Mouse (Mus musculus) cerebellum, adult 9-10 months (tissue): ENCODE results near the gene Dgki.
"Not testable (repeated sequence)": the region's sequence is repeated elsewhere in the genome, so short reads cannot be mapped to it uniquely, and the experiment has no call there.

Experiments used
- DNase-seq: peaks from one replicate; pipeline ENCODE4 v3.0.0; 2022

Dgki gene

DNA sequence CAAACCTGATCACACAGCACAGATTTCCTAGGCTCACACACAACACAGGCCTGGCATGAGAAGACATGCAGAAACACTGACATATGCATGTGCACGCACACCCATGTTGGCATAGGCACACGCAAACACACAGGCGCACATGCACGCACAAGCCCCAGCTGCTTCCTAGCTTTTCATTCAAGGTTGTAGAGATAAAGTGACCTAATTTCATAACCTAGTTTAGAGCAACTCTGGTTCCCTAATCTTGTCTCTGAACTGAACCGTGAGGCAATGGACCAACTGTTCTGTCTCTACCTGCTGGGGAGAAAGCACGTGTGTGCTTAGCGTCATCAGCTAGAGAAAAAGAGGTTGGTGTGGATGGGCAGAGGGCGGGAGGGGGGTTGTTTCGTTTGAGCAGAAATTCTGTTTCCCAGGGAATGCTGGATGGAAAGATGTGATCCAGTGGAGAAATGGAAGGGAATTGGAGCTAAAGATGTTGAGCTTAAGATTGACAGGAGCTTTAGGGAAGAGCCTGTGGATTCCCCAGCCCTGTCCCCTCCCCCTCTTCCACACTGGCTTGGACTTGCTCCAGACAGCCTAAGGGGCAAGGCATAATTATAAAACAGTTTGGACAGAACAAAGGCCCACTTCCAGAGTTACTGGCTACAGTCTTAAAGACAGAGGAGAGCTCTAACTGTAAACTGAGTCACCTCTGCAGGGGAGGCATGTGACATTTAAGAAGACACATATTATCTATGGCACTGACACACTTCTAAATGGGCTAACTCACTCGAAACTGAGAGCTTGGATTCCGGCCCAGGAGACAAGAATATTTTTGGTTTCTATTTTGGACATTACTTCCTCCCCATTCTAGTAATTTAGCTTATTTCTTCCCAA is 156.8 kb downstream of the Dgki start:
- peak; percentile 52 for DNase-seq

DNA sequence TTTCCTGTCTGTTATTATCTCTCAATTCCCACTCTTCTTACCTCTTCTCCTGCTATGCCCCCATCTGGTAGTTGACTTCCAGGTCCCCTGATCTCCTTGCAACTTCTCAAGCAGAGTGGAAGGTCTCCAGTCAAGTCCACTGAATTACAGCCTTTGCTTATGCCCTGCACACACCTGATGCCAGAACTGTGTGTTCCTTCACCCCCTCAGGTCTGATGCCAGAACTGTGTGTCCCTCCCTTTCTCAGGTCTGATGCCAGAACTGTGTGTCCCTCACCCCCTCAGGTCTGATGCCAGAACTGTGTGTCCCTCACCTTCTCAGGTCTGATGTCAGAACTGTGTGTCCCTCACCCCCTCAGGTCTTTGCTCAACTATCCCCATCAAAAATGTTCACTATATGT is 161.2 kb downstream of the Dgki start:
- DNase-seq, result no peak

DNA sequence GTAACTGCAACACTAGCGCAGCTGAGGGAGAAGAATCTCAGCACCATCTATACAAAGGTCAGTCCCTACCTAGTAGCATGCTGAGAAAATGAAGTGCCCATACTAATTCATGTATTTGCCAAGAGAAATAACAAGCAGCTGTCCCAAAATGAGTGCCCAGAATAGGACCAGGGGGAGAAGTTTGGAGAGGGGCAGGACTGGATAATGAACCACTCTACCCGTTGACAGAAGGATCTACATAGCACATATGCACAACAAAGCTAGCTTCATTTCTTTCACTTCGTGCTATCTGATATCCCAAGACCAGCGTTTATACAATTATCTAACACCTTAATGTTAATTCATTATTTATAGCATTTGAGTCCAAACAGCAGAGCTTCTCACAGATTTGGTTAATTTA is 168.7 kb downstream of the Dgki start:
- no peak for DNase-seq

DNA sequence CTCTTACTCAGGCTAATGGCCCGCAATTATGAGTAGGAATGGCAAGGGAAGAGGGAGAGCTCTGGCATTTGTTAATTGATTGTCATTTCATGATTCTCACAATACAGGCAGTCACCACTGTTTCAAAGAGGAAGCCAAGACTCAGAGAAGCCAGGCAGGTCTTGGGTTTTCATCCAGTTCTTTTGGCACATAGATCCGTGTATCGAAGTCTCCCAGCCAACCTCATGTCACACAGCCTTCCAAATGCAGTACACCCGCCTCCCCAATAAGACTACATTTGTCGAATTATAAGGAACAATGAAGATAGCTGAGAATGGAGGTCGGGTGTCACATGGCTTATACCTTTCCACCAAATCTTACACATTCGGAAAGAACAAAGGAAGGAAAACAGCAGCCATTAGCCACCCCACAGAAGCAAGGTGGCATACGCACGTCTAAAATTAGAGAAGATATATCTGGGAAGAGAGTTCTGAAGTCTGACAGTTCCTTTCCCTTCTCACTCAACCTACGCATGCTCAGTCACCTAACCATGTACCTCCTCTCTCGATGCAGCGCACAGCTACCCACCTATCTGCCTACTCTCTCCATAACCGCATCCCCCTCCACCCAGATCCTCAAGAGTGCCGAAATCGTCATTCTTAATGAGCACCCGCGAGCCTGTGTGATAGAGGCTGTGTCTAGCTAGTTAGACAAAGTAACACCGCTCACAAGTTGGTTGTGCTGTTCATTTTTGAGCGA is 179.4 kb downstream of the Dgki start:
- DNase-seq, result no peak

DNA sequence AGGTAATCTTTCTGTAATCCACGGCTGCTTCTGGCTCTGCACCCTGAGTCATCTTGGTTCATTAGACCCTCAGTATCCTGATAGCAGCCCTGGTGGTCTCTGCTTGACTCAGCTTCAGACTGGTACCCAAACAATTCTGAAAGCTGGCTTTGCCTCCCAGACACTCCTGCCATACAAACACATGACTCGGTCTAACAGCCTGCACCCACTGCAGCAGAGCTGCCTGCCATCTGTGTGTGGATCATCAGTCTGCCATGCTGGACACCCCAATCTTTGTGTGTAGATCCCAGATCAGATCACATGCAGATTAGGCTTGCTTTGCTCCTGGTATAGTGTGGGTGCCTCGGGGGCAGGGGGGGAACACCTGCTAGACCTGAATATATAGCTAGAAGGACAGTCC is 180.8 kb downstream of the Dgki start:
- DNase-seq, result no peak

DNA sequence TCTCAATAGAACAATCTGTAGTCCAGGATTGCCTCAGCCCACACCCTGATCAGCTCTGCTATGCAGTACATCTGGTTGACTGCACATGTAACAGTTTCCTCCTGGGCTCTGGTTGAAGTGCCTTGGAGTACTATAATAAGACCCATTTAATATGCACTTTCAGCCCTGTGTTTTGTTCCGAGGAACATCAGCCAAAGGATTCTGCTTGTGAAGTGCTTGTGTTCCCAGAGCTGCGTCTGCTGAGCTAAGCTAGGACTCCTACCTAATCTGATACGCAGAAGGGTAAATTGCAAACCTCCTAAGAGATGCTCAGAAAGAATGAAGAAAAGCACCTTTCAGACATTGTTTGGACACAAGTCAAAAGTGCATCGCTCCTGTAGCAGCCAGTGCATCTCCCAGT is 186.9 kb downstream of the Dgki start:
- no peak for DNase-seq

DNA sequence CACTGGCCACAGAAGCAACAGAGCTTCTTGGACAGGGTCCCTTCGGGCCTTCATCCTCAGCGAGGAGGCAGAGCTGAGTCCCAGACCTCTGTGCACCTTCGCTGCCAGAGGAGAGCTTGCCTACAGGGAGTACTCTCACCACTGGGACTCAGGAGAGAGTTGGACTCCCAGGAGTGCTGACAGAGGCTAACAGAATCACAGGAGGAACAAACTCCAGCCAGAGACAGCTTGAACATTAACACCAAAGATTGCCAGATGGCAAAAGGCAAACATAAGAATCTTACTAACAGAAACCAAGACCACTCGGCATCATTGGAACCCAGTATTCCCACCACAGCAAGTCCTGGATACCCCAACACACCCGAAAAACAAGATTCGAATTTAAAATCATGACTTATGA is 193.7 kb downstream of the Dgki start:
- not testable (repeated sequence) for DNase-seq

DNA sequence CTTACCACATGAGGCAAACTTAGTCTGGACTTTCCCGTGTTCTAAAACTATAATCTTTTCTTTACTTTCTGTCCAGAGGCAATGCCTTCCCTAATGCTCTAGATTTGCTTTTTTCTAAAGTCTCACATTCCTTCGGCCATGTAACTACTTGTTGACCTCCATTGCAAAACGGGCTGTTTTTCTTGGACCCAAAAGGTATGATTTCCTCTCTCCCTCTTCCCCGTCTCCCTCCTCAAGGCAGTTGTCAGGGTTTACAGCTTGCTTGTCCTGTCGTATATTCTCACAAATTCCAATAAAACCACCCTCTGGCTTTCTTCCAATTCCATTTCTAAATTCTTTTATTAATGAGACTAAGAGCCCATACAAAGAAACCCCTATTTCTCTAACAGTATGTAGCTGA is 199.6 kb downstream of the Dgki start:
- no peak for DNase-seq

DNA sequence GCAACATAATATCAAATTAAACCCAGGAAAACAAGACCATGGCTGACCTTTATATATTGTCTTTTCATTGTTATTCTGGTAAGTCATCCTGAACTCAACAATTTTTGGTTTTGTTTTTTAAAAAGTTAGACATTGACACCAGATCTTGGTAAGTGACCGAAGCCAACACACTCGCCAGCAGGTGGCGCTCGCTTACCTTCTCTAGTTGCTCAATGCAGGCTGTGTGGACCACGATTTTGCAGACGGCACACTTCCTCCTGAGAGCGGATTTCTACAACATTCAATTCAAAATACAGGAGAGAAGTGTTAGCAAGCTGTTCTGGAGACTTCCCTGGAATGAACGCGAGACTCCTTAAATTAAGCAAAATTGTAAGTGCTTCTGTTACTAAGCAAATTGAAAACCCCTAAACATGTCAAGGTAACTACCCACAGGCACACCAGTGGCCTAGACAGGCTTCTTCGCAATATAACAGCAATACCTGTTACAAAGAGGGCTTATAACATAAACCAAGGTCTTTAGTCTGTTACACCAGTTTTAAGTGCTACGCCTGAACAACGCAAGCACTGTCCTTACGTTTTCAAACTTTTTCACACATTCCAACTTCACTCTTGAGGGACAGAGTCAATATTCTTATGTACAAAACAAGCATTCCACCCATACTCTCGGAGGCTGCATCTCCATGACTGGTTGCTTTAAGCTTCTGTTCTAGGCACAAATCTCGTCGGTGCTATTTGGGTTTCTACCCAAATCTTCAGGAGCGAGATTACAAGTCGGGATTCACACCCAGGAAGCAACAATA is 202.4 kb downstream of the Dgki start:
- DNase-seq, result peak; percentile 85

DNA sequence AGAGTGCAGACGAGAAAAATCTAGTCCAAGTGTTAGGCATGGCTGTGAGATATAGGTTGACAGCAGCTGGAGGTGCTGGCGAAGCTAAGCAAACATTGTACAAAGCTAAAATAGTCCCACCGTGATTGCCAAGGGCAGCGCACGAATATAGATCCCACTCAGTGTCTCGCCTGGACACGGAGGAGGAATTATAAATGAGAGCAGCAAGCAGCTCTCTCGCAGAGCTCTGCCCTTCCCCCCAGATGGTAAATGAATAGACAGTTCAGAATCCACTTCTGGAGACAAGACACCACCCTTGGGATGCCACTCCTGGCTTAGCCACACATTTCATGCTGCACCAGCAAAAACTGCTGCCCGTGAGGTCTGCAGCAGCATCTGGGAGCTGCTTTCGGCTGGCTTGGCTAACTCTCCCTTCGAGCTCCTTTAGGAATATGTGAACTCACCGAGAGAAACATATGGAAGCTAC is 203.1 kb downstream of the Dgki start:
- DNase-seq, result peak; percentile 4

DNA sequence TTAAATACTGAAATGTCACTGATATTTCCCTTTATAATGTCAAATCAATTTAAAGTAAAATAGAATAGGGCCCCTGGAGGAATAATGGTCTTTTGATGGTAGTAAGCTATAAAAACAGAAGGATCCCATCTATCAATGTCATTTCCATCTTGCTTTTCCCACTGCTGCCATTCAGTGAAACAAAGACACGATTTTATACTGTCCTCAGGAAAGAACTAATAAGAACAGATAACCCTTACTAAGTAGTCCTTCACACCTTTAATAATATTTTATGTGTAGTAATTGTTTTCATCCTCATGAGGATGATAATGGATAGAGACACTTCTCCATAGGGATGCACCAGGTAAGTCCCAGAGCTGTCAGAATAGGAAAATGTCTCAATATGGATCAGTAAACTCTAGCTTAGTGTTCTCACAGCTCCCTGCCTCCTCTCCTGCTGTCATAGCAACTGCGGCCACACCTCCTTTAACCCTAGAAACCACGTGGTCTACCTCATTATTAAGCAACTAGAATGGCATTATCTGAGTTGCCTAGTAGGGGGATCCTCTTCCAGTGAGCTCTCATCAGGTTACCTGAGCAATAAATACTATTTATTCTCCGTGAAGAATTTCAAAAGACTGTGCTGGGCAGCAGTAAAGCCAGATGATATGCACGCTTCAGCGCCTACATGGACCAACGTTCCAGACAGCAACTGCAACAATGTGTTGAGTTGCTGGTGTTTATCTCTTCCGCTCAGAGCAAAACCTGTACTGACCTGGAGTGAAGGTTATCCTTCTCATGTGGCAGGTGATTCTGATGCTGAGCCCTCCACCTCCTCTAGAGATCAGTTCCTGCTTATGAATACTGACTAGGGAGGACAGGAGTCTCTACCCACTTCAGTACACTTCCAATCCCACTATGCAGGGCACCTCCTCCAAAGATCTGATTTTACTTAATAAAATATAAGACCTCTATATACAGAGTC is 210.6 kb downstream of the Dgki start:
- no peak for DNase-seq

DNA sequence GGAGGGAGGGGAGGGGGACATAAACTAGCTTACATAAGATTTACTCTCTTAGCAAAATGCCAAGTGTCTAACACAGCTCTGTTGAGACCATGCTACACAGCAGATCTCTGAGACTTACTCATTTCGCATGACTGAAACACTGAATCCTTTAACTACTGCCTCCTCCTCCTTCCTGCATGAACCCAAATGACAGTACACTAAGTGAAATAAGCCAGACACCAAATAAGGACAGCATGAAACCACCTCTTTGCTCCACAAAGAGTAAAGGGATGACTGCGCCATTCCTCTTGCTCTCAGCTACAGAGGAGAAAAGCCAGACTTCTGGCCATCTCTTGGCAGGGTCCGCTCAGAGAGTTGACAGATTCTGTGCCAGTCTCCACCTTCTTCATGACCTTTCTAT is 217.0 kb downstream of the Dgki start:
- no peak for DNase-seq

DNA sequence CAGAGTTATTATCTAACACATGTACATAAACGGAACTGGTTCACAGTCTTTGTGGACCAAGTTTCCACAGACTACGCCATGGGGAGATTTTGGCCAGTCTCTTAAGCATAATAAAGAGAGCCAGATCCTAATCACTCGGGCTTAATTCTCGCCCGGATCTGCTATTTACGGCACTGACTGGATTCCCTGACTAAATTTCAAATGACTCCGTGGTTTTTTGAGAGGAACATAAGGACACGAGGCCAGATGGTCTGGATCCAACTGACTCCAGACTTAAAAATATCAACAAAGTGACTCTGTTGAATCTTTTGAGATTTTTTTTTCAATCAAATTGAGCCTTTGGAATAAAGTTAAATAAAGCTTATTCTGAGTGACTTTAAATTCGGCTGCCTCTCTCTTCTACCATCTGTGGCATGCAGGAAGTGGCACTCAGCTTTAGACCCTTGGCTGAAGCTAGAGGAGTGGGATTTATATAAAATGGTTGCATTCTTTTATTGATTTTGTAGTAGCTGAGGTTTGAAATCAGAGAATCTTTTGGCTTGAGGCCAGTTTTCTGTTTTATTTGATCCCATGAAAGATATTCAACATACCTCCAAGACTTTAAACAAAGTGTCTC is 227.5 kb downstream of the Dgki start:
- peak; percentile 26 for DNase-seq

DNA sequence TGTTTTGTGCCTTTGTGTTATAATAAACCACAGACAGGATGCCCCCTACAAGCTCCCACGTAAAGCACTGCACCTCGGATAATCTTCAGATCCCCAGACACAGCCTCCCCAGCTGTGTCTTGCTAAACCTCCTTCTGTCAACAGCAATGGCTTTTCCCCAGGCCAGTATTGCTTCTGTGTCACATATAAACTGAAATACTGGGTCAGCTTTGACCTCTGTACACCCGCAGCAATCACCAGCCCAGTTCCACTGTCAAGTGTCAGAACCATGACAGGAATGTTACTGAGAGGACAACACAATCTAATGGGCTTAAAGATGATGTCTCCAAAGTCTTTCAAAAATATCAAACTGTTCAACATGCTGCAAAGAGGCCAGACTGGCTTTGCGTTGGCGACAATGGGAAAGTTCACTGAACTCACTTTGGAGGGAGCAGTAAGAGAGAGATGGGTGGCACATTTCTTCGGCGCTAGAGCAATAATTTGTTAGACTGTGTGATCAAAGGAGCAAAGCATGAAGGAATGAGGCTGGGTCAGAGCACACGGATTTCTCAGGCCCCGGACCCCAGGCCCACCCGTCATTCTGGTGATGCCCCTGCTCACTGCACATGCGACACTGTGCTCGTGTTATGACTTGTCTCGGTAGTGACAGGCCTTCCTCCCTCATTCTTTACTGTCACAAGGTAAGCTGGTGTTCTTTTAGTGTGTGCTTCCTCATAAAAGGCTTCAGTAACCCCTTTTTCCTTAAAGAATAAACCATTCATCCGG is 230.0 kb downstream of the Dgki start:
- no peak for DNase-seq

DNA sequence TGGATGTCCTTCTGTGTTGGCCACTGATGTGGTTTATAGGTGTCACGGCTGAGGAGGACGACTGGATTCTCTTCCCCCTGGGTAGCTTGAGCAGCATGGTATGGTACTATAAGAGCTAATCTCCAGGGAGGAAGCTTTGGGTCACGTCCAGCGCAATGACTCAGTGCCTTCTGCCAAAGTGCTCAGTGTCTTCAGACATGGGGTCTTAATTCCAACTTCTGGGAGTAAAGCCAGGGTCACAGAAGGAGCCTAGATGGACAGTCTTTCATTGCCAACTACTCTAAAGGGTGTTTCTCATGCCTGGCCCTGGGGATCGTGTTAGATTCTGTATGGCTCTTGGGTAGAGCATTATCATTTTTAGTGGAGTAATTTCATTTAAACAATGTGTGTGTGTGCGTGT is 231.2 kb downstream of the Dgki start:
- peak; percentile 57 for DNase-seq

DNA sequence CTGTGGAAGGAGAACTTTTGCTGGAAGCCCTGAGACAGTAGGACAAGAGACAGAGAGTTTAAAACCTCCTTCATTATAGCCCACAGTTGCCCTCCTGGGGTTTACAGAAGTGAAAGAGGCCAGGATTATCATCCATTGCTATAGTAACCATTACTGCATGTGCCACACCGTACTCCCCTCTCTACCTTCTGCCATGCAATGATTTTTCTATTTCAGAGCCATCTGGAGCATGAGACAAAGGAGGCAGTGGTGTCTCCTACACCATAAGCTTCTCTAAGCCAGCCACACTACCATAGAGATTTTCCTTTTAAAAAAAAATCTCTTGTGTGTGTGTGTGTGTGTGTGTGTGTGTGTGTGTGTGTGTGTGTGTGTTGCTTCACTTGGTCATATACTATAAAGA is 232.6 kb downstream of the Dgki start:
- no peak for DNase-seq

DNA sequence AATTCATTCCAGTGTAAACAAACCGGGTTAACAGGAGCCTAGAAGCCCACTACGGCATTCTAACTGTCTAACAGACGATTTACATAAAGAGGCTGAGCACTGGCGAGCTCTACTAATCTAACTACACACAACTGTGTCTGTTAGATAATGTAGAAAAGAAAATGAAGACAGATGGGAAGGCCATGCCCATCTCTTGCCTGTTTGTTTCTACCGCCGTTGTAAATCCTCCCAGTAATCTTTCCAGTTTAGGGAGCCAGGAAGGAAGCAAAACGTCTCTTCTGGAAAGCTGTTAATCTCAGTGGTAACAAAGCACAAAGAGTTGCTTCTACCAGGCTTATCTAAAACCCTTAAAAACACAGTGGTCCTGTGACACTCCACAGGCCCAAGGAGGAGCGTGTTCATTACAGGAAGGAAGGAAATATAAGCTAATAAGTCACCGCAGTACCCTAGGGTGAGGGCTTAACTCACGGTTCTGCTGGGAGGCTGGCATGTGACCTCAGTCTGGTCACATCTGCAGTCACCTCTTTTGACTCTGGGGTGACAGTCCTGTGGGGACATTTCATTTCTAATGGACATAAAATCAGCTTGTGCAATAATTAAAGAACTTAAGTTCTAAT is 235.7 kb downstream of the Dgki start:
- no peak for DNase-seq

DNA sequence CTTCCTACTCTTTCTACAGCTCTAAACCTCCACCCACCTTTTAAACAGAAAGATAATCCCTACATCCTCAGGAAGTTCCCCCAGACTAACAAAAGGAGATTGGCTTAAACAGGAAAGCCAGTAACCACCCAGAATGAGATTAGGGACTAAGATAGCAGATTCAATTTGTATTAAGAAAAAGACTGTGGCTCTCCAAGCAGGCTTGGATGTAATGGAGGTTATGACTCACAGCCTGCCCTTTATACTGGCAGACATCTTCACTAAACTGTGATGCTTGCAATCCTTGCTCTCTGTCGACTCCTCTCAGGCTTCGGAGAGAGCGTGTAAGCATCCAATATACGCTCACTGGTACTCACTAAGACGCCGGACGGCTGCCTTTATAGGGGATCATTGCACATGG is 236.7 kb downstream of the Dgki start:
- DNase-seq, result no peak

DNA sequence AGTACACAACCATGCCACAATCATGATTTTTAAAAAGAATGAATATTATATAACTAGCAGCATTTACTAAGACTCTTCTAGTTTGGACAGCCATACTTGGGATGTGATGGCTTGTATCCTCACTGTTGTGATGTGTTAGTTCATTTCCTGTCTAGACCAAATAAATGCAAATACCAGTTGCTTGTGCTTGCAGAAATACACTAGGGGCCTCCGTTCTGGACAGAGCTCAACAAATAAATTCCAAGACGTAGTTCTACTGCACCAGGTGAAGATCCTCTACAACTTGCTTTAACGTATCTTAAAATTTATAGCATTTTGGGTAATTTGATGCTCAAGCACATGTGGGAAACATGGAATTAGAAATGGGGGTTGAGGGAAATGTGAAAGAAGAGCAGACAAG is 239.9 kb downstream of the Dgki start:
- no peak for DNase-seq

DNA sequence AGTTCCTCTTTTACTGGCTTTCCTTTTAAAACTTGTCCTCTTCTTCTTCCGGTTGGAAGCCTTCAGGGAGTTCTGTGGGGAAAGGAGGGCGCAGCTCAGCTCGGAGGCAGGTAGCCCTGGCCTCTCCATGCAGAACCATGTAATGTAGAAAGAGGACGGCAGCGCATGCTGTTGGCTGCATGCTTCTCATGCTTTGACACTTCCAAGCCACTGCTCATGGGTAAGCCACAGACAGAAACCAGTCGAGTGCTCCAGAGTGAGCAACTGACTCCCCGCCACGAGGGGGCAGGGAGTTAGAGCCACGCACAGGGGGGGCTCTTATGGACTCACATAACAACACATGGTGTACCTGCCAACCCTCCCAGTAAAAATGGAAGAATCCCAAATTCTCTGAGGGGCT is 242.0 kb downstream of the Dgki start:
- DNase-seq, result no peak

DNA sequence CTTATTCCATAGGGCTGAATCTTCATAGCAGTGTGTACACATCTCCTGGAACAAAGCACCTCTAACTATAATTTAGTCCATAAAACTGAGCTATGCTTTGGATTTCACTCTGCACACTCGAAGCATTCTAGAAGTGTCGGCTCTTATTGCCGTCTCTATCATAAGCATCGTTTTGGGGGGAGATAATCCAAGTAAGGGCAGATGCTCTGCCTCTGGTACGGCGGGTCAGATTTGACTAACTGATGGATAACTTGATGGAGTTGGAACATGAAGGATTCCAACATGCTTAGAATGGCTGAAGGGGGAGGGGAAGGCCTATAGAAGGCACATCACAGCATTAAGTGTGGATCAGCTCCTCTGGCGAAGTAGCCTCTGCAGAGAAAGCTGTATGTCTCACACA is 242.4 kb downstream of the Dgki start:
- no peak for DNase-seq
